Mouse (Mus musculus) neutrophil, adult 65 days (primary cell): ENCODE data around the gene Gpr3. TPM values are rescaled to one million over a fixed set of nuclear protein-coding genes. Genes with fewer than 3 reads are reported as not detected.

Experiments used
- total RNA-seq: library from RNA; stranded (reverse); gene quantifications from 2 replicates; pipeline ENCODE4 v1.2.4, GENCODE M21; 2023

Gpr3 gene
- total RNA-seq = not detected in 2 replicates

GRCm38 (mm10) chr4:133211751-133212561, at the start of gene Gpr3, which contains the start of gene Cd164l2:
TSS of gene Gpr3 (minus strand) at chr4:133212536.
TSS of gene Cd164l2 (plus strand) at chr4:133212131.

GRCm38 (mm10) chr4:133240490-133240921, 28.2 kb upstream of the Gpr3 start, which contains the start of gene Map3k6:
TSS of gene Map3k6 (plus strand) at chr4:133240818.

Other genes starting within 250 kb of the Gpr3 start
- 308 and 313 TPM in 2 replicates for gene Fgr, start 238.4 kb downstream of the Gpr3 start, total RNA-seq
- gene Ahdc1, start 201.3 kb downstream of the Gpr3 start, total RNA-seq = 4.7 and 6.3 TPM in 2 replicates
- 239 and 265 TPM in 2 replicates for gene Wasf2, start 82.0 kb downstream of the Gpr3 start, total RNA-seq
- gene Cd164l2, start 405 bp downstream of the Gpr3 start, total RNA-seq = not detected in 2 replicates
- gene Map3k6, start 28.3 kb upstream of the Gpr3 start, total RNA-seq = 3.1 and 5.4 TPM in 2 replicates
- 41.3 and 43.2 TPM in 2 replicates for gene Sytl1, start 50.6 kb upstream of the Gpr3 start, total RNA-seq
- gene Tmem222, start 65.3 kb upstream of the Gpr3 start, total RNA-seq = 37.0 and 47.6 TPM in 2 replicates
- gene Wdtc1, start 140.9 kb upstream of the Gpr3 start, total RNA-seq = 64.6 and 69.6 TPM in 2 replicates
- gene Slc9a1, start 157.2 kb upstream of the Gpr3 start, total RNA-seq = 56.1 and 67.3 TPM in 2 replicates